Mouse (Mus musculus): ENCODE measurements at regions not wholly inside any gene's neighbourhood (a gene's known extent, or its start where the extent isn't known, plus 50 kb on each side); places are given as distances from the start of the nearest gene placed in this dataset.

DNA sequence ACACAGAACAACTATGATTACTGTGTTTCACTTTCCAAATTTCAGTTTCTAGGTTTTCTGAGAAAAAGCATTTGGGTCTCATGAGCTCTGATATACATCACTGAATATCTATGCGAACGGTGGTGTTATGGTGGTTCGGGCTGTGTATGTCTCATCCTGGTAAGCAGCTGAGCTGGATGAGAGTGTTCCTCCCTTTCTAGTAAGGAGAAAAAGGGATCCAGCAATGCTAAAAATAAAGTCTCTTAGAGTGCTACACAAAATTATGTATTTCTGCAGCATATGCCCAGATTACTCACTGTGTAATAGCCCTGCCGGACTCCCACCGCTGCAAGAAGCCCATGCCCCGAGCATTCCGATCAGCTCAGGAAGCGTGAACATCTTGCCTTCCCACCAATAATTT is 173.4 kb upstream of the Ppargc1a start:
- no peak for DNase-seq

DNA sequence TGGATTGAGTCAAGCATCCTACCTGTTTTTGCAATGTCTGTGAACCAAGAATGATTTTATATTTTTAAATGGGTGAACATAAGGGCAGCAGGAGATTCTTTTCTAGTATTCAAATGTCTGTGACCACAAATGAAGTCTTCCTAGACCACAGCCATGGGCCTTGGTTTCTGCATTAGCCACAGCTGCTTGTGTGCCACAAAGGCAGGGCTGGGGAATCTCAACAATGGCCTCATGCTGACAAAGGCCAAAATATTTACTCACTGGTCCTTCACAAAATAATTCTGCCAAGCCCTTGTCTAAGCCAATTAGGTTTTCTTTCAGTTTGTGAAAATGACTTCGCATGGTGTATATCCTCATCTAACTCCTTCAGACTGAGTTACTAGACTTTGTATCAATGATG is 162.7 kb upstream of the Ppargc1a start:
- DNase-seq, result no peak

DNA sequence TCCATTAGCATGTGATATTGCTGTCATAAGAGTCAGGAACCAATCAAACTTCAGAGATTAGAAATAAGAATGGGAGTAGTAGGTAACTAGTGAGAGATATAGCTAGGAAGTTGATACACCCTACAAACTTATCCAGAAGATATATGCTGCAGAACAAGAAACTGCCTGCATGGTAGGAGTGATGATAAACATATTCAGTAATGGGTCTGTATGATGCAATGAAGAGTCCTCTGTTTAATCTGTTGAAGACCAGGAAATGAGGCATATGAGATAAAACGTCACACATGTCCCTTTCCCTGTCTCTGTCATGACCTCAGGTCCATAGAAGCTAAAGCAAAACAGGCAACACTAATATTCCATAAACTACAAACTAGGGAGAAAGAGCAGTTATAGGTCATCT is 162.2 kb upstream of the Ppargc1a start:
- no peak for DNase-seq

DNA sequence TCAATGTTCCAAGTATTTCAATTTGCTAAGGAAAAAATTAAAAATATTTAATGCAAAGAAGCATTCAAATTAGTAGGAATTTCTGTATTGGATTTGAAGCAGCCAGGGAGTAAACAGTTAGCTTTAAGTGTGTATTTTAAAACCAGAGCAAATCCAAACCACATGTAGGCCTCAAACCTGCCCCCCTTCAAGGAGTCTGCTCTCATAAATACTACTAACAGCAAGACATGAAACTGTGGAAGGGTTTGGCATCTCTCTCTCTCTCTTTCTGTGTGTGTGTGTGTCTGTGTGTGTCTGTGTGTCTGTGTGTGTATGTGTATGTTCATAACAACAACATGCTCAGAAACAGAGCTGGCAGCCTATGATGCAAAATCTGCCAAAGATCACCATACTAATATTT is 159.2 kb upstream of the Ppargc1a start:
- no peak for DNase-seq

DNA sequence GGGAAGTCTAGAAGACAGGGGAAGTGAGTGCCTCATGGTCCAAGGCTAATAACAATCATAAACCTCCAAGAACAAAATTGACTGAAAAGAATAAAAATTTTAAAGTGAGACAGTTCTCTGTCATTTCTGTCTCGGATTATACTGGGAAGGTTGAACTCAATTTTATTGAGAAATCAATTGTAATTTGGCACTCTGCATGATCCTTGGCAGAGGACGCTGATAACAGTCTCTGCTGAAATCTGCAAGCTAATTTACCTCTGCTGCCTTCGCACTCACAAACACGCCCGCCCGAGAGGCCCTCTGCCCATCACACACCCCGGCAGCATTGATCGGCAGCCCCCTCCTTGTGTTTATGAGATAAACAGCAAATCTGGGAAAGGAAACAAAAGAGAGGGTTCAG is 151.4 kb upstream of the Ppargc1a start:
- no peak for DNase-seq

DNA sequence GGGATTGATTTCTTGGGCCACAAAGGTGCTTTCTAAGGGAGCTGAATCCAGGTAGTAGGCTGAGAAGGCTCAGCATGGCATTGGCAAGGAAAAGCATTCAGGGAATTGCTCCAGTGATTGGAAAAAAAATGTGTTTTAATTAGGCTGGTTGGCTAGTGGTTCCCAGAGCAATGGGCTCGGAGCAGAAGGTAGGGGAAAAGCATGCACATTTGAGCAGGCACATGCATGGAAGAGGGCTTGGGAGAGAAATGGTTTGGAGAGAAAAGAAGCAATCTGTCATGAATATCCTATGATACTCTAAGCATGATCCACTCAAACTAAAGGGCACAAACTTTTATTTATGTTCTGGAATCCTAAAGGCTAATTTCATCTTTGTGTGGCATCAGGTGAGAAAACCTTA is 150.9 kb upstream of the Ppargc1a start:
- DNase-seq, result no peak

DNA sequence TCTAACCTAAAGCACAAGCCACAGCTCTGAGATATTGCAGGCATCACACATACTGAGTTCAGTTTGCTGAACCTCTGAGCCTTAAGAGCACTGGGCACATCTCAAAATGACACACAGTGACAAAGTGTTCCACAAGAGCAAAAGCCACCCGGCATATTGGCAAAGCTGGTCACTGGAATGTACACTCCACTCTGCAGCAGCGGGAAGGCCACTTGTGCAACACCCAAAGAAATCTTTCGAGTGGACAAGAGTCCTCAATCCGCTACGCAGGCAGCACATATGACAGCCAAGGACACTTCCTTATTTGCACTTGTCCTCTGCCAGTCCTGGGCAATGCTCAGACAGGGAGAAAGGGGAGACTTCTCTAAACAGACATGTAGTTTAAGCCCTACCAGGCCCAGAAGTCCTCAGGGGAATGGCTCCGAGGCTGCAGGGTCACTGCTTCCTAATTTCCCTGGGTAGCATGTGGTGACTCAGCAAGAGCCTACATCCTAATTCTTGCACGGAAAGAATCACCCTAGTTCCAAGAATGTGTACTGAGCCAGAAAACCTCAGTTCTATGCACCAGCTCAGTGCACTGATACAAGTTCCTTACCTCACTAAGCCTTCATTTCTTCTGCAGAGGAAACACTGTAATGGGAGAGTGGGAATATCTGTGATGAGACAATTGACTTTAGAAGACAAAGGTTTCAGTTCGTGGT is 144.5 kb upstream of the Ppargc1a start:
- no peak for DNase-seq

DNA sequence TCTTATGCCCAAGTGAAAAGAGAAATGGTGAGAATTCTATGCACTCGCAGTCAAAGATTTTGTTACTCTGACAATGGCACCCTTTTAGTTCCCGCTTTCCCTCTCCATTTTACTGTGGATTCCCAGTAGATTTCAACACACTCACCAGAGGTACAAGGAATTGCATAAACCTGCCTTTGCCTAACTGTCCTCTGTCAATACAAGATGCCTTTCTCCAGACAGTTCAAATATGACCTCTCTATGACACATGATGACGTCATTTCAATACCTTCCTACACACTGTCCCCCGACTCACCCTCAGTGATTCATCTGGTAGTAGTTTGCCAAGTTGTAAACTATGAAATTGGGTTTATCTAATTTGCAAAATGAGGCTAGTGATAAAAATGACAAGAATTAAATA is 143.1 kb upstream of the Ppargc1a start:
- DNase-seq, result no peak

DNA sequence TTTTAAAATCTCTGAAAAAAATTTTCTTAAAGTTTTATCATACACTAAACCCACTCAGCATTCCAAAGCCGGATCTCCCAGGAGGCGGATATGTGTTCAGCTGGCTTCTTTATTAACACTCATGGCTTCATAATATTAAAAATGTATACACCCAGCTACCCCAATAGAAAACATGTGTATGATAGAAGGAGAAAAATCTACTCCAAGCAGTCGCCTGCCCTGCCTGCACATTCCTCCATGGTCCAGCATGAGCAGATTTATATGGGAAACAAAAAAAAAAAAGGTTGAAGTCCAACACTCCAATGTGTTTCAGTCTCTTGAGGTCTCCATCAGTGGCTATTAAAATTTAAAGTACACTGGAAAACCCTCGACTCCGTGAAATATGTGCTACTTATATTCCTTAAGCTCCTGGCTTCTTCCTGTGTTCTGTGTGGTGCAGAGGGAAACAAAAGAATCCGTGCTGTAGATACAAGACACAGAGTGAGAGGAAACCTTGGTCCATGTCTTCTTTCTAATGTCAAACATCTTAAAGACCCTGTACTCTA is 142.0 kb upstream of the Ppargc1a start:
- DNase-seq, result no peak

DNA sequence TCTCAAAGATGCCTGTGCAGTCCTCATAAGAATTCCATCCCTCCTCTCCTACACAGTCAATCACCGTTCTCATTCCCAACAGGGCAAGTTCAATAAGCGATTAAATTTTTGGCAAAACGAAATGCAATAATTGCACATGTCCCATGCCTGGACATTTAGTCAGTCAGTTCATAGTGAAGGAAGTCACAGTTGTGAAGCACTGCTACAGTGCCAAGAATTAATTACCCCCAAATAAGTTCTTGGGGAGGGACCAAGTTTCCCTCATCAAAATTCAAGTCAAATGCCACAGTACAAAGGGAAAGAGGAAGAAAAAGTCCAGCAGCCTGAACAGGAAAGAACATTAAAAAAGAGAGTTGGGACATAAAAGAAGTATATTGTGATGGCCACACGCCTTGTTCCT is 112.4 kb upstream of the Ppargc1a start:
- no peak for DNase-seq

DNA sequence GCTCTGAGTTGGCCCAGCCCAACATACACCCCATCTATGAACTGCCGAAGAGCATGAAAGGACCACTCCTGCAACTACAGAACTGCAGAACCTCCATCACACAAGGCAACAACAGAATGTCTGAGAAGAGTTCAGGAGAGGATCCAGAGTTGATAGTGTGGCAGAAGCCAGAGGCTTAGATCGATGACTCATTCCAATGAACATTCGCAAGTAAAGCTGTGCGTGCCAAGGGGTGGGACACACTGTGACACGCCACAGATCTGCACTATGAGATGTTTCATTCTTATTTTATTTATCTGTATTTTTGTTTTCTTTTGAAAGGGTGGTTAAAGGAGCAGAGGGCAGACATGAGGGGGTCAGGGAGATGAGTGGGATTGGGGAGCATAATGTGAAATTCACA is 103.7 kb upstream of the Ppargc1a start:
- DNase-seq, result no peak

DNA sequence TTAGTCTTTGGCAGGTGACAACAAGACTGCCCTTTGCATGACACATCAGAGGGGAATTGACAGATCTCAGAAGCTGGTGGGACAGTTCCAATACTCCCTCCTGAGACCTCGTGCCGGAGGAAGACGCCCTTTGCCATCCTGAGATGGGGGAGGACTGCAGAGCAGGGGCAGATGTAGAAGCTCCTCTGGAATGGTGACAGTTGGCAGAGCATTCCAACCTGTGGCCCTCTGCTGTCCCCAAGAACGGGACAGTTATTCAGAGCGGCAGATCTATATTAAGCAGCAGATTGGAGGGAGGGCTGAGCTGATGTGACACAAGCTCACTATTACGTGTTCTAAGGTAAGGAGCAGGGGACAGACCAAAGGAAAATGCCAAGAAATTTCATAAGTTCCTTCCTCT is 97.7 kb upstream of the Ppargc1a start:
- no peak for DNase-seq

DNA sequence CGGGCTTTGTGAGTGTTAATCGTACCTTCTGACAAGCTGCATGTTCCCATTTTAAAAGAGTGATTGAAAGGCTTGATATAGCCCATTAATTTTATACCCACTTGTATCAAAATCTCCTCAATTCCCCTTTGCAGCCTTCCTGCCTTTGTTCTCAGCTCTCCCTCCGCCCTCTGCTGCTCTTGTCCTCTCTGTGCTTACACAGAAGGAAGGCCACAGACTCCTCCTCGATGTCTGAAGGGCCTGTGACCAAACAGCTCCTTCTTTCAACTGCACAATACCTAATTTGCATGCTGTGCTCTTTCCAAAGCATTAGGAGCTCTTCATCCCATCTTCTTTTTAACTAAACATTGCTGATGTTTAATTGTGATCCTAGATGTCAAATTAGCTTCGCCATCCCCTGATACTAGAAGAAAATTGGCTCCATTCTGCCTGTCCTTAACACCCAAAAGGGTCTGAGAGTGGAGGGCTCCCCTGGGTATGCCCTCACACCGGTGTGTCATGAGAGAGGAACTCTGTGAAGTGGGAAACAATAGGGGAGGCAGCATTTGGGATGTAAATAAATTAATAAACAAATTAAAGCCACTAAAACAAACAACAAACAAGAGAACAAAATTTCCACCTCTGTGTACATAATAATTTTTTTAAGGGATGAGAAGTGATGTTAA is 90.8 kb upstream of the Ppargc1a start:
- DNase-seq, result no peak

DNA sequence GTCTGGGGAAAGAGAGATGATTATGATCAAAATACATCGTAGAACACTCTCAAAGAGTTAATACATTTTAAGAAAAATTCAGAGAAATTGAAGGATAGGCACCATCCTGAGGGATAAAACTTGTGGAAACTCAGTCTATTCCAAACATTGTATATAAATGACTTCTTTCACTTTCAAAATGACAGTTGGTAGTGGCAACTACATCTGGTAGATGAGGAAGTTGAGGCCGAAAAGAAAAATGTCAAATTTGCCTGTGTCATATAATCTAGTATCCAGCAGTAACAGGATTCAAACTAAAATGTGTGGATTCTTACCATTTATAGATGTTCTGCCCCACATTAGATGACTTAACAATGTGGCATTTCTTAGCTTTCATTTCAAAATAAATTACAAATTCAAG is 86.0 kb upstream of the Ppargc1a start:
- DNase-seq, result no peak

DNA sequence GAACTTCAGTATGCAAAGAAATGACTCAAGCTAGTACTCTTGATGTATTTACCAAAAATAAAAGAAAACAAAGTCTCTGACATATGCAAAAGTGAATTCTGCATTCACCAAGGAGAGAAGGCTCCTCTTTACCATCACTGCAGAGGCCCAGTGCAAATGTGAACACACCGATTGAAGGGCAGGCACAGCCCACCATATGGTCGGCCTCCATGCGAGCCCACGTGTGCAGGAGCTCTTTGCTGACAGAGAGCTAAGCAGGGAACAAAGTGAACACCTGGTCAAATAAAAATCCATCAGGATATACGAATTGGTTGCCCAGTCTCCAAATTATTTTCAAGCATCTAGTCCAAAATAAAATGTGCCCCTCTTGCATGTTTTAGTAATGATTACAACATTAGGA is 56.9 kb upstream of the Ppargc1a start:
- DNase-seq, result no peak

All from right cerebral cortex, postnatal 25 days (tissue).